Mouse (Mus musculus): ENCODE measurements around the gene Sfrp5.

DNA sequence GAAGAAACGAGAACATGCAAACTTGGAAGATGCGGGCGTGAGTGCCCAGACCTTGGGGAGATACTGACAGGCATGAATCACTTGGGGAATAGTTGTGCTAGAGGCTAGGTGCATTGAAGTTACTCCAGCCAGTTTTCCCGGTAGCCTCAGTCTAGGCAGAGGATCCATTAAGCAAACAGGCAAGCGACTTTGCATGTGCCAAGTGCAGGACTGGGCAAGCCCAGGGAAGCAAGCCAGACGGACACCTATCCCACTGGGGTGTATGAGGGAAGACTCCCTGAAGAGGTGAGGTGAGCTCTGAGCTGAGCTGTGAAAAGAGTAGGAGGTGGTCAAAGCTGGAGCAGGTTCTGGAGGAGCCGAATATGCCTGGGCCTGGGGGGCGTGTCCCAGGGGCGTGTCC, 34.6 kb downstream of the Sfrp5 start:
- no peak for TF ChIP-seq GATA1 (IDR thresholded peaks at IDR 0.05; ENCODE audit: borderline replicate concordance, low read length)
- no peak for TF ChIP-seq FLI1 (IDR thresholded peaks at IDR 0.05; ENCODE audit: low read length)

Data from megakaryocyte, embryonic 14.5 days (primary cell).